Mouse (Mus musculus) heart, embryonic 11.5 days (tissue): ENCODE data around the gene Myl6. TPM values are rescaled to one million over a fixed set of nuclear protein-coding genes. Genes with fewer than 3 reads are reported as not detected.

ENCODE experiments used
- ATAC-seq: fragments of 200-750 bp; cut with Nextera tagmentation; replicated peaks from 2 replicates; pipeline ENCODE4 v1.8.0; 2017; ENCODE audit warnings: moderate library complexity; ENCODE audit not compliant: insufficient number of reproducible peaks, low FRiP score, low TSS enrichment
- H3K27ac ChIP-seq: fragments of 300-500 bp; sonication (generic); 2 replicates; pipeline ENCODE4 v1.5.1; 2014; ENCODE audit warnings: mild to moderate bottlenecking, low read depth, low read length
- H3K27me3 ChIP-seq: fragments of 300-500 bp; sonication (generic); 2 replicates; pipeline ENCODE4 v1.6.1; 2014; ENCODE audit warnings: mild to moderate bottlenecking, low read length, mixed read lengths; ENCODE audit not compliant: control insufficient read depth, insufficient read depth
- H3K36me3 ChIP-seq: fragments of 300-500 bp; sonication (generic); 2 replicates; pipeline ENCODE4 v1.6.1; 2014; ENCODE audit warnings: mild to moderate bottlenecking, low read length, moderate library complexity, mixed read lengths; ENCODE audit not compliant: control insufficient read depth, insufficient read depth
- H3K4me1 ChIP-seq: fragments of 300-500 bp; sonication (generic); 2 replicates; pipeline ENCODE4 v1.6.1; 2014; ENCODE audit warnings: low read length; ENCODE audit not compliant: control insufficient read depth, insufficient read depth
- H3K4me2 ChIP-seq: fragments of 300-500 bp; sonication (generic); 2 replicates; pipeline ENCODE4 v1.6.1; 2014; ENCODE audit warnings: mild to moderate bottlenecking, moderate library complexity
- H3K4me3 ChIP-seq: fragments of 300-500 bp; sonication (generic); 2 replicates; pipeline ENCODE4 v1.5.1; 2014; ENCODE audit warnings: low read depth, low read length
- H3K9ac ChIP-seq: fragments of 300-500 bp; sonication (generic); 2 replicates; pipeline ENCODE4 v1.6.1; 2014; ENCODE audit warnings: mild to moderate bottlenecking, low read depth, low read length, moderate library complexity
- H3K9me3 ChIP-seq: fragments of 300-500 bp; sonication (generic); replicated peaks from 2 replicates; pipeline ENCODE4 v1.6.1; 2016; ENCODE audit warnings: low read length; ENCODE audit not compliant: control insufficient read depth
- WGBS: fragments of 180-500 bp; shearing (Covaris S2); extraction: QIAGEN DNeasy Blood & Tissue Kit; methylation state at CpG from one replicate; pipeline ENCODE4 v1.1.7; 2014; ENCODE audit not compliant: insufficient replicate concordance; 5-methylcytosine and 5-hydroxymethylcytosine counted together
- polyA plus RNA-seq: library from polyadenylated mRNA; unstranded; fragments of >200 nt; fragmentation: Nextera tagmentation; extraction: Ambion mirVana; gene quantifications from 2 replicates; pipeline ENCODE4 v1.2.1, GENCODE M21; 2014

Gene Myl6
- polyA plus RNA-seq, 1 experiment from 2014 or later = 1,242 TPM

DNA sequence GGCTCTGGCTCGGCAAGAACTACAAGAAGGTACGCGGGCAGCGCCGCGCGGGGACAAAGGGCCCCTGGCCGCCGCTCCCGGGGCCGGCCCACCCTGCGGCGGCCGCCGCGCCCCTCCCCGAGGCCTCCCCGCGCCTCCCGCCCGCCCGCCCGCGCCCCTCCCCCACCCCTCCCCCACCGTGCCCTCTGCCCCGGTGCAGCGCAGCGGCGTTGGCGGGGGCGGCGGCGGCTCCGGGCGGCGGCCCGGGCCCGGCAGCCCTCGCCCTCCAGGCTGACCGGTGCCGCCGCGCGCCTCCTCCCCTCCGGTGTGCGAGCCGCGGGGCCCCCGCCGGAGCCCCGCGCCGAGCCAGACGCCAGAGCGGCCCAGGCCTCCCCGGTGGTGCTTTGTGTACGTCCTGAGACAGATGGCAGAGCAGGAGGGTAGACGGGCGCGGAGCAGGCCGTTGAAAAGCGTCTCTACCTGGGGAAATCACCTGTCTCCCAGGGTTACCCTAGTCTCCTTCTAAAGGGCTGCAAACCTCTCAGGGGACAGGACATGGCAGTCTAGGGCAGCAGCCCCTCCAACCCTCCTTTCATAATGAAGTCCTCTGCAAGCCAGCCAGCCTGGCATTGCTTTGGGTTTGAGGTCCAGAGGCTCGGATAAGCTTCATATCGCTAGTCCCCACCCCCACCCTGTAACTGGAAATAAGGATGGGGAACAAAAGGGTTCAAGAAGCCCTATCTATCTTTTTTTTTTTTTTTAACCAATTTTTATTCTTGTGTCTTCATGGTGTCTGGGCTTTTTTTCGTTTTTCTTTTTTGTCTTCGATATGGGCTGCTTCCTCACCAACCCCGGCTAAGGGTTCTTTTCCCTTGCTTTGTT lies 34.3 kb downstream of the Myl6 start:
- Histone ChIP-seq H3K9me3 (no peaks in the 10 kb centered on the region), H3K4me2 (peak overlapping the region; percentile 78), H3K9ac (peak overlapping the region; percentile 96), H3K27me3 (no peaks in the 10 kb centered on the region), H3K27ac (peak overlapping the region; percentile 96), H3K4me1 (peaks cover 10% of the 10 kb centered on the region), H3K4me3 (peak overlapping the region; percentile 100), H3K36me3 (peaks cover 20% of the 10 kb centered on the region)
- 2% methylated on average over 16 of the region's 67 CpGs for WGBS
- peak; percentile 61 for ATAC-seq

DNA sequence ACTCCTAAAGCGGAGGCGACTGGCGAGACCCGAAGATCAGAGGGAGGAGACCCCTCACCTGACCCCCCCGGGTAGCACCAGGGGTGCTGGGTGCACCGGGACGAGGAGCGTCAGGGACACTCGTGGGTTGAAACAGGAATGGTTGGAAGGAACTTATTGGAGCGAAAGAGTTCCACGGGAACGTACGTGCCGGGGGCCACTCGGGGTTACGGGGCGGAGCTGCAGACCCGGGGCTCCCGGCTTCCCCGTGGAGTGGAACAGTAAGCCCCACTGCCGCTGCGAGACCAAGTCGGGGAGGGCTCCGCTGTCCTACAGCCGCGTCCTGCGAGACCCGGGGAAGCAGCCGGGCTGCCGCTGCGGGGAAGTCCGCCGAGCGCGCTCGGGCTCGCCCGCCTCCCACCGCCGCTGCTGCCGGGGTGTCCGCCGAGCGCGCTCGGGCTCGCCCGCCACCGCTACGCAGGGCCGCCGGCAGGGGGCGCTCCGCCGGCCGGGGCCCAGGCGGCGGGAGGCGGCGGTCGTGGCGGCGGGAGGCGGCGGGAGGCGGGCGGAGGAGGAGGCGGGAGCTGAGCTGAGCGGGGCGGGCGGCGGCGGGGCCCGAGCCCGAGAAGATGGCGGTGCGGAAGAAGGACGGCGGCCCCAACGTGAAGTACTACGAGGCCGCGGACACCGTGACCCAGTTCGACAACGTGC lies 35.1 kb downstream of the Myl6 start, which contains the start of gene Smarcc2:
Gene Smarcc2 (plus strand): TSS at position 530 of the 690 bp plus-strand sequence.
- peak within 1 kb of the TSS; percentile 96 for H3K27ac ChIP-seq
- no peaks in the 10 kb centered on the region for H3K9me3 ChIP-seq
- H3K27me3 ChIP-seq = no peaks in the 10 kb centered on the region

DNA sequence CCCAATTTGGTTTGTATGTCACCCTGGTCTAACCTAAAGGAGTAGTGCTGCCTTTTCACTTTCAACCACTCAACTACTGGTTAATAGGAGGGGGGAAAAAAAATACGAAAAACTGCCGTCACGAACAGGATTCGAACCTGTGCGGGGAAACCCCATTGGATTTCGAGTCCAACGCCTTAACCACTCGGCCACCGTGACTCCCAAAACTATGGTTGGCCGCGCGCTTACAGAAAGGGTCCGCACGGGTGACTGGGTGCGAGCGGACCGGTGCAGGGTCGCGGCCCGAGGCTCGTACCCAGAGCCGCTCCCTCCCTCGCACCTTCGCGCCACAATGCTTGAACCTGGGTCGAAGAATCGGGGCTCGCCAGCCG lies 35.6 kb downstream of the Myl6 start:
- ATAC-seq = peak; percentile 56
- WGBS = under 1% methylated on average over 29 of the region's 29 CpGs

More for the DNA sequence above, 35.1 kb downstream of the Myl6 start, which contains the start of gene Smarcc2:
- Histone ChIP-seq H3K9ac (peak within 1 kb of the TSS; percentile 96), H3K36me3 (peaks cover 12% of the 10 kb centered on the region), H3K4me2 (peak within 1 kb of the TSS; percentile 78), H3K4me1 (peaks cover 10% of the 10 kb centered on the region), H3K4me3 (peak within 1 kb of the TSS; percentile 100)
- under 1% methylated on average over 81 of the region's 86 CpGs for WGBS
- ATAC-seq = peak; percentile 84

DNA sequence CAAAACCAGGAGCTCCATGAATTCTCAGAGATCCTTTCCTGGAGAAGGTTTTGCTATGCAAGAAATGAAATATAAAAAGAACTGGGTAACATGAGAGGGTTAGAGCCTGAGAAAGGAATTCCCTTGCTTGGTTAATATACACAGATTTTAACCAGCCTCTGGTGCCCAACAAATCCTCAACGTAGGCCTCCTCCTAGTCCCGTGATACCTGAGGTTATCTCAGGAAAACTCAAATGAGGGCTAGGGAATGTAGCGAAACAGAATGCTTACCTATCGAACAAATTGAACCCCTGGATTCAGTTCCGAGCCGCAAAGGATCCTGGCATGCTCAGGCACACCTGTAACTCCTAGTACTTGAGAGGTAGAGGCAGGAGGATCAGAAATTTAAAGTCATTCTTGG lies 36.3 kb downstream of the Myl6 start:
- Histone ChIP-seq H3K9ac (no peak overlapping the region), H3K27ac (no peak overlapping the region), H3K36me3 (0 out of 2 replicates have a peak, but pooled peaks cover 3% of the 10 kb centered on the region), H3K4me2 (peak overlapping the region; percentile 78; the same call in 1 of the 2 replicates), H3K9me3 (no peaks in the 10 kb centered on the region), H3K4me3 (no peak overlapping the region), H3K27me3 (no peaks in the 10 kb centered on the region), H3K4me1 (peaks cover 10% of the 10 kb centered on the region)
- 85% methylated on average over 6 of the region's 6 CpGs for WGBS
- ATAC-seq = no peak

More for the DNA sequence above, 35.6 kb downstream of the Myl6 start:
- Histone ChIP-seq H3K9ac (peak overlapping the region; percentile 96), H3K27ac (peak overlapping the region; percentile 96), H3K4me2 (peak overlapping the region; percentile 78), H3K4me3 (peak overlapping the region; percentile 100), H3K9me3 (no peaks in the 10 kb centered on the region), H3K36me3 (peaks cover 9% of the 10 kb centered on the region; the same call in 1 of the 2 replicates), H3K27me3 (no peaks in the 10 kb centered on the region), H3K4me1 (peaks cover 10% of the 10 kb centered on the region)

DNA sequence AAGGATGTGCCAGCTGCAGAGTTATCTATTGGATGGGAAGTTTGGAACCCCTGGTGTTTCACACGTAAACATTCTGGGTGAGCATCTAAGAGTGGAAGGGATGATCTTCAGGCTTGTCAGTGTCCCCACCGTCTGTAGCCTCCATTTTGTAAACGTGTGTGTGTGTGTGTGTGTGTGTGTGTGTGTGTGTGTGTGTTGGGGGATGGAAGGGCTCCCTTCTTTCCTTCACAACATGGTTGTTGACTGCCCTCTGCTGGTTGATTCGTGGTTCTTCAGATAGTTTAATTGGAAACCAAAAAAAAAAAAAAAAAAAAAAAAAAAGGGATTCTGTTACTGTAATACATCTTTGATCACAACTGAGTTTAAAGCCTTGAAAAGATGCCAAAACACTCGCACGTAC lies 38.7 kb downstream of the Myl6 start:
- Histone ChIP-seq H3K36me3 (no peaks in the 10 kb centered on the region), H3K4me3 (no peak overlapping the region), H3K4me1 (peaks cover 2% of the 10 kb centered on the region; the same call in 1 of the 2 replicates), H3K27me3 (no peaks in the 10 kb centered on the region), H3K27ac (no peak overlapping the region), H3K9me3 (no peaks in the 10 kb centered on the region), H3K4me2 (peak overlapping the region; percentile 45), H3K9ac (peak overlapping the region; percentile 13; the same call in 1 of the 2 replicates)
- 2% methylated on average over 6 of the region's 6 CpGs for WGBS
- ATAC-seq = no peak

DNA sequence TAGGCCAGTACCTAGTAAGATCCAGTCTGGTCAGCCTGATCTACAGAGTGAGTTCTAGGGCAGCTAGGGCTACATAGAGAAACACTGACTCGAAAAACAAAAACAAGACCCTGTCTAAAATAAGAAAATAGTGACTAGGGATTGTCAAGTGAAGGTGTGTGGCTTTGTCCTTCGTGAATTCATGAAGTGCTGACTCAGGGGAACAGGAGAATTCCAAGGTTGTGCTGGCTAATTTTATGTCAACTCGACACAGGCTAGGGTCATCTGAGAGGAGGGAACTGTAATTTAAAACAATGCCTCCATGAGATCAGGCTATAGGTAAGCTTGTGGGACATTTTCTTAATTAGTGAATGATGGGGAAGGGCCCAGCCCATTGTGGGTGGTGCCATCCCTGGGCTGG lies 39.5 kb downstream of the Myl6 start:
- no peak overlapping the region for H3K4me2 ChIP-seq
- no peaks in the 10 kb centered on the region for H3K9me3 ChIP-seq
- no peak overlapping the region for H3K27ac ChIP-seq
- ATAC-seq = no peak
- H3K9ac ChIP-seq = no peak overlapping the region
- no peaks in the 10 kb centered on the region for H3K27me3 ChIP-seq
- no peaks in the 10 kb centered on the region for H3K36me3 ChIP-seq
- H3K4me1 ChIP-seq = no peaks in the 10 kb centered on the region
- no peak overlapping the region for H3K4me3 ChIP-seq
- 70% methylated on average over 3 of the region's 3 CpGs for WGBS

DNA sequence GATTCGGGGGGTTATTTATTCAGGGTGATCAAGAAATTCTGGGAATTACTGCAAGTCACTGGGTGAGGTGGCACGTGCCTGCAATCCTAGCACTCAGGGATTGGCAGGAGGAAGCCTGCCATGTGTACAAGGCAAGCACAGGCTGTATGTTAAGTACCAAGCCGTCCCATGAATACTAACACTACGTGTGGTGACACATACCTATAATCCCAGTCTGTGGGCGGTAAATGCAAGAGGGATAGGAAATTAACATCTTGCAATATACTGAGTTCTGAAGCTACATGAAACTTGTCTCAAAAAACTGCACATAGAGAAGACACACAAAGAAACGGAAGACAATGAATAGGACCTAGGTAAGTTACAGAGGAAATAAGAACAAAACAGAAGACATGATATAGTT lies 42.9 kb downstream of the Myl6 start:
- Histone ChIP-seq H3K27ac (no peak overlapping the region), H3K9me3 (no peaks in the 10 kb centered on the region)
- whole genome bisulfite sequencing = 76% methylated on average over 6 of the region's 6 CpGs

DNA sequence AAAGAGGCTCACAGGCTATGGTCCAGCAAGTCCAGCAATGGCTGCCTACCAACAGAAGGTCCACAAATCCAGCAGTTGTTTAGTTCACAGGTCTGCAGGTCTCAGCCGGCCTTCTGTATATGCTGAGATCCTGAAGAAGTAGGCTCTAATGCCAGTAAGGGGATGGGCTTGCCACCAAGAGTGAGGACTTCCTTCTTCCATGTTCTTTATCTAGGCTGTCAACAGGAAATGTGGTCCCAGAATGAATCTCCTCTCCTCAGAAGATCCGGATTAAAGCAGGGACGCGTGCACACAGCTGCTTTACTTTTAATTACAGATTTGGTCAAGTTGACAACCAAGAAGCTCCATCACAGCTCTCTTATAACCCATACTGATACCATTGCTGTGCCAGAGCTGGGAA lies 48.5 kb downstream of the Myl6 start:
- Histone ChIP-seq H3K4me3 (no peak overlapping the region), H3K27me3 (no peaks in the 10 kb centered on the region), H3K9ac (no peak overlapping the region), H3K27ac (no peak overlapping the region), H3K36me3 (0 out of 2 replicates have a peak, but pooled peaks cover 4% of the 10 kb centered on the region), H3K4me1 (no peaks in the 10 kb centered on the region), H3K4me2 (no peak overlapping the region), H3K9me3 (no peaks in the 10 kb centered on the region)
- 64% methylated on average over 4 of the region's 4 CpGs for WGBS
- ATAC-seq = no peak

More for the DNA sequence above, 42.9 kb downstream of the Myl6 start:
- no peak overlapping the region for H3K9ac ChIP-seq
- no peak for ATAC-seq
- no peaks in the 10 kb centered on the region for H3K27me3 ChIP-seq
- H3K4me2 ChIP-seq = no peak overlapping the region
- no peak overlapping the region for H3K4me3 ChIP-seq
- H3K36me3 ChIP-seq = no peaks in the 10 kb centered on the region
- no peaks in the 10 kb centered on the region for H3K4me1 ChIP-seq
